Mouse (Mus musculus) myocyte (in vitro differentiated cells): ENCODE results near the gene Gm49358.

Experiments
- CEBPB ChIP-seq: IDR thresholded peaks from 2 replicates; pipeline ENCODE4 v1.6.1; 2011; ENCODE audit warnings: mild to moderate bottlenecking, moderate library complexity; ENCODE audit not compliant: poor library complexity, insufficient read depth, severe bottlenecking
- MYOD1 ChIP-seq, 3 experiments: IDR thresholded peaks; one replicate each; pipeline ENCODE4 v1.6.1; 2011; ENCODE audit warnings: control low read depth in 2 of 3, low read depth in 2 of 3, mild to moderate bottlenecking in 2 of 3, moderate library complexity in 1 of 3; ENCODE audit not compliant: insufficient read length in 2 of 3, control insufficient read depth in 1 of 3
- POLR2A ChIP-seq: IDR thresholded peaks from one replicate; pipeline ENCODE4 v1.6.1; 2011; ENCODE audit warnings: low read depth, mild to moderate bottlenecking, control low read depth, moderate library complexity; ENCODE audit not compliant: insufficient read length
- POLR2AphosphoS2 ChIP-seq: IDR thresholded peaks from one replicate; pipeline ENCODE4 v1.6.1; 2011; ENCODE audit warnings: low read depth, control low read depth; ENCODE audit not compliant: insufficient read length
- REST ChIP-seq: IDR thresholded peaks from one replicate; pipeline ENCODE4 v1.6.1; 2011; ENCODE audit warnings: mild to moderate bottlenecking, control low read depth, moderate library complexity; ENCODE audit not compliant: insufficient read depth, insufficient read length
- USF1 ChIP-seq: IDR thresholded peaks from one replicate; pipeline ENCODE4 v1.6.1; 2011; ENCODE audit warnings: low read depth, mild to moderate bottlenecking, control low read depth, moderate library complexity

GRCm38 (mm10) chr10:86778398-86779116 lies 14.8 kb downstream of the Gm49358 start, which contains the start of gene Nt5dc3:
- TF ChIP-seq USF1 (no peak), MYOD1 (IDR thresholded peaks at IDR 0.05; ENCODE audit: control insufficient read depth in 1 of 3, insufficient read length in 2 of 3, low read depth in 2 of 3) (peak in 1 of 3 experiments; percentile 56), POLR2A (peak; percentile 97), REST (peak; percentile 37), CEBPB (peak; percentile 32; the same call in 1 of the 2 replicates), POLR2AphosphoS2 (peak; percentile 99)
